Mouse (Mus musculus) liver, adult 10 weeks (tissue): ENCODE results near the gene Ltn1. TPM values are rescaled to one million over a fixed set of nuclear protein-coding genes. Genes with fewer than 3 reads are reported as not detected.

ENCODE experiments used
- polyA plus RNA-seq: library from polyadenylated mRNA; stranded (reverse); fragments of 350-450 nt; fragmentation: Illumina TruSeq; extraction: RNeasy Lipid Tissue Mini Kit (QIAGEN cat#74804); gene quantifications from one replicate; pipeline ENCODE4 v1.2.3, GENCODE M21; 2014; ENCODE audit warnings: low read depth, low replicate concordance

The Ltn1 gene
- polyA plus RNA-seq = 16.5 TPM

DNA sequence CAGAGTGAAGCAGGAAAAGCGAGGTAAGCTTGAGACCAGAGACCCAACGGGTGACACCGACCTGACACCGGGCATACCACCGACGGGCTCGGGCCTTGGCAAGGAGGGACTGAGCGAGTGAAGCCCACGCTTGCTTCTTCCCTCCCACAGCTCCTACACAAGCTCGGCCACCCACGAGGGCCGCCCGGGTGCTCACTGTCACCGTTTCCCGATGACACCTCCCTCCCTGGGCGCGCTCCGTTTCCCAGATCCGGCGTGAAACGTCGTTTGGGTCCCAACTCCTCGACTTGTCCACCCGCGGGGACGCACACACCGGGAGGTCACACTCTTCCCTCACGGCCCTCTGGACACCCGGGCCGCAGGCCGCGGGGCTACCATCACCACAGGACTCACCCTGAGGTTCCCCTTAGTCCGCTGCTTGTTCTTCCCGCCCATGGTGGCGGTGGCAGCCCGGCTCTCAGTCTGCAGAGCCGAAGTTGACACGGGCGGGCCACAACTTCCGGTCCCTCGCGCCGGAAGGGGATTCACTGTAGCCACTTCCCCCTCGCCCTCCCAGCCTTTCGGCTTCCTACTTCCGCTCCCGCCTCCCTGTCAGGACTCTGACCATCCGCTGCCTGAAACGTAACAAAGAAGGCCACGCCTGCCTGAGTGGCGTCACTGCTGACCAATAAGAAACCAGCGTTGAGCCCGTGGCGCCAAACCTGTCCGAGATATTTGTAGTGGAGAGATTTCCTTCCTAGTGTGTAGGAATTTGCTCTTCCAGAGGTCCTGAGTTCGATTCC is at the start of gene Ltn1:
TSS of gene Ltn1 (minus strand) at position 580 of the 782 bp plus-strand sequence.

DNA sequence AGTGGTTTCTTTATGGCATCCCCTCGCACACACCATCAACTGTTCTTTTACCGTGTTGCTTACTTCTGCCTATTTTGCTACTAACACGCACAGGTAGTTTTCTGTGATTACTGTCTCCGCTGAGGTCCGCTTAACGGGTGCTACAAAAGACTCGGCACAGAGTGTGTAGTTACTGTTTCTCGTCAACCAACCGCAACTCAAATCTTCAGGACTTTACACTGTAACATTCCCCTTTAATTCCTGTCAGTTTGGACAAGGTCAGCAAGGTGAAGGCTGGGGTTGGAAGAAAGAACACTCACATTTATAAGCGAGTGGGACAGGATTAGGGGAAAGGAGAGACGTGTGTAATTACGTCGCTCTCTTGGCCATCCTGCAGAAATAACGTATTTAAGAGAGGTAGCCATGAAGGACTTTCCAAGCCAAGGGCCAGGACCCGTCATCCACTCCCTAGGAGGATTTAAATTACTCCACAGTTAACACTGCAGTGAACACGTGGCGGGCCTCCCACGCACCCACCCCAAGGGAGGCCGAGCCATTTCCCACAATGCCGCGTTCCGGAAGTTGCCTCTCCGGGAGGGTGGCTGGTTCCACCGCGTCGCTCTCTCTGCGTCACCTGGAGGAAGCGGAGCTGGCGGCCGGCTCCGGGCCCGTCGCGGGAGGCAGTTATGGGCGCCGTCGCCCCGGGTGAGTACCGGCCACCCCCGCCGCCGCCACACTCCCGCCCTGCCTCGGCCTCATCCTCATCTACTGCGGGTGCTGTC is 22.2 kb upstream of the Ltn1 start, which contains the start of gene Usp16:
TSS of gene Usp16 (plus strand) at position 285 of the 761 bp plus-strand sequence.

DNA sequence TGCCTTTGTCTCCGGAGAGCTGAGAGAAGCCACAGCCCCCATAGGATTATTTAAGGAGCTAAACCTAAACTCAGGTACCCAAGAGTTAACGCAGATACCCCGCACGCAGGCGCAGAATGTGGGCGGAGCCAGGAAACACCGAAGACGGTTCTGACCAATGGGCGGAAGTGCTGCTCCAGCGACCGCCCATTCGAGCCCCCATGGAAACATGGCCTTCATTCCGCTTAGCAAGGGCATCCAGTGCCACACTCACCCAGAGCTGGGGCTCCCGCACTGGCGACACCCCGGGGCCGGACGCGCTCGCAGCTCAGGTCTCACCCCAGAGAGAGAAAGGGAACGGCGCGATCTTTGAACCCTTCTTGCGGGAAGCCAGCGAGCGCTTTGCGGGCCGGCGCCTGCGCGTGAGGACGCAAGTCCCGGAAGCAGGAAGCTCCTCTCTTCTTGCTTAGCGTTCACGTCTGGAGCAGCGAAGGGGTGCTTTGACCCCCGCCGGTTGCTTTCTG is 7.8 kb upstream of the Ltn1 start, which contains the start of gene Rwdd2b:
TSS of gene Rwdd2b (minus strand) at position 390 of the 503 bp plus-strand sequence.

GRCm38 (mm10) chr16:87354075-87354583 is 78.3 kb downstream of the Ltn1 start, which contains the start of gene N6amt1:
N6amt1 (plus strand) TSS chr16:87354185.

Other genes with a start within 250 kb of the Ltn1 start
- gene N6amt1, start 78.4 kb downstream of the Ltn1 start, polyA plus RNA-seq = 8.0 TPM
- gene Rwdd2b, start 8.0 kb upstream of the Ltn1 start, polyA plus RNA-seq = 8.7 TPM
- gene Usp16, start 22.1 kb upstream of the Ltn1 start, polyA plus RNA-seq = 67.0 TPM
- 232 TPM for gene Cct8, start 63.3 kb upstream of the Ltn1 start, polyA plus RNA-seq
- gene Map3k7cl, start 120.7 kb upstream of the Ltn1 start, polyA plus RNA-seq = not detected